Mouse (Mus musculus) heart, embryonic 15.5 days (tissue): ENCODE results near the gene Ptprcap. TPM values are rescaled to one million over a fixed set of nuclear protein-coding genes. Genes with fewer than 3 reads are reported as not detected.
"Not testable (repeated sequence)": the region's sequence is repeated elsewhere in the genome, so short reads cannot be mapped to it uniquely, and the experiment has no call there.

Experiments
- ATAC-seq: fragments of 200-750 bp; cut with Nextera tagmentation; replicated peaks from 2 replicates; pipeline ENCODE4 v1.8.0; 2017; ENCODE audit warnings: low read depth, moderate TSS enrichment; ENCODE audit not compliant: insufficient number of reproducible peaks, insufficient read depth, low FRiP score
- H3K27ac ChIP-seq: fragments of 300-500 bp; sonication (generic); 2 replicates; pipeline ENCODE4 v1.5.1; 2015; ENCODE audit warnings: mild to moderate bottlenecking, inconsistent platforms
- H3K27me3 ChIP-seq: fragments of 300-500 bp; sonication (generic); 2 replicates; pipeline ENCODE4 v1.6.1; 2015; ENCODE audit warnings: inconsistent platforms
- H3K36me3 ChIP-seq: fragments of 300-500 bp; sonication (generic); 2 replicates; pipeline ENCODE4 v1.6.1; 2015; ENCODE audit warnings: mild to moderate bottlenecking, inconsistent platforms
- H3K4me1 ChIP-seq: fragments of 300-500 bp; sonication (generic); replicated peaks from 2 replicates; pipeline ENCODE4 v1.6.1; 2015; ENCODE audit warnings: inconsistent platforms
- H3K4me2 ChIP-seq: fragments of 300-500 bp; sonication (generic); 2 replicates; pipeline ENCODE4 v1.6.1; 2015; ENCODE audit warnings: inconsistent platforms, mild to moderate bottlenecking, moderate library complexity
- H3K4me3 ChIP-seq: fragments of 300-500 bp; sonication (generic); 2 replicates; pipeline ENCODE4 v1.5.1; 2015; ENCODE audit warnings: mild to moderate bottlenecking, inconsistent platforms
- H3K9ac ChIP-seq: fragments of 300-500 bp; sonication (generic); 2 replicates; pipeline ENCODE4 v1.6.1; 2015; ENCODE audit warnings: mild to moderate bottlenecking, inconsistent platforms
- H3K9me3 ChIP-seq: fragments of 300-500 bp; sonication (generic); replicated peaks from 2 replicates; pipeline ENCODE4 v1.6.1; 2016; ENCODE audit warnings: inconsistent platforms
- WGBS: fragments of 180-500 bp; shearing (Covaris S2); methylation state at CpG from one replicate; pipeline ENCODE4 v1.1.7; 2015; ENCODE audit warnings: mixed read lengths; 5-methylcytosine and 5-hydroxymethylcytosine counted together
- polyA plus RNA-seq: library from polyadenylated mRNA; unstranded; fragments of >200 nt; fragmentation: Nextera tagmentation; extraction: Ambion mirVana; gene quantifications from 2 replicates; pipeline ENCODE4 v1.2.1, GENCODE M21; 2015

The Ptprcap gene
- polyA plus RNA-seq, 1 experiment from 2014 or later = 3.6 TPM

DNA sequence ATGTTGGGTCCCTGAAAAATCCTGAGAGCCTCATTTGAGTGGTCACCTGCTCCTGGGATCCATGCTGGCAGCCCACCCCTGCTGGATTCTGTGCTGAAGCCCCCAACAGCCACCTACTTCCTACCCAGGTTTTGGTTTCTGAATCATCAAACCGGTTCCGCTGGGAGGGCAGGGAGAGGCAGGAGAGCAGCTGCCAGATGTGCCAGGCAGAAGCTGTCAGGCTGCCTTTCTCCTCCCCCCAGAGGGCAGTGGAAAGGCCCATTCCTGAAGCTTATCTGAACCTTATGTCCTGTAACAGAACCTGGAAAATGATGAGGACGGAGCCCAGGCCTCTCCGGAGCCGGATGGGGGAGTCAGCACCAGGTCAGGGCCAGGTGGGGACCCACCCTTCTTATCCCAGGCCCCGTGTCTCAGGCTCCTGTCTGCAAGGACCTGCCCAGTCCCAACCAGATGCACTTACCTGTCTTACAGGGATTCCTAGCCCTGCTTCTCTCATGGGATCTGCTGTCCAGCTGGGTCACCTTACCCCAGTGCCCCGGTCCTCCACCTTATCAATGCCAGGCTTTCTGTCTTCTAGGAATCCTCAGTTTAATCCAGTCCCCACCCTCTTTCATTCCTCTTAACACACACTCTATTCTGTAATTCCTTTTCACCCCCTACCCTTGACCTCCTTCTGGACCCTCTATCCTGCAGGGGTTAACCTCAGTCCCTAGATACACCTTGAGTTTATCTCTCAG lies 26.5 kb upstream of the Ptprcap start:
- ATAC-seq = no peak
- no peaks in the 10 kb centered on the region for H3K9me3 ChIP-seq
- peak overlapping the region; percentile 83 for H3K9ac ChIP-seq
- 54% methylated on average over 7 of the region's 7 CpGs for WGBS
- peaks cover 32% of the 10 kb centered on the region for H3K36me3 ChIP-seq
- peaks cover 21% of the 10 kb centered on the region for H3K4me1 ChIP-seq
- H3K4me3 ChIP-seq = peak overlapping the region; percentile 82
- no peak overlapping the region for H3K27ac ChIP-seq
- H3K4me2 ChIP-seq = peak overlapping the region; percentile 70
- H3K27me3 ChIP-seq = no peaks in the 10 kb centered on the region

DNA sequence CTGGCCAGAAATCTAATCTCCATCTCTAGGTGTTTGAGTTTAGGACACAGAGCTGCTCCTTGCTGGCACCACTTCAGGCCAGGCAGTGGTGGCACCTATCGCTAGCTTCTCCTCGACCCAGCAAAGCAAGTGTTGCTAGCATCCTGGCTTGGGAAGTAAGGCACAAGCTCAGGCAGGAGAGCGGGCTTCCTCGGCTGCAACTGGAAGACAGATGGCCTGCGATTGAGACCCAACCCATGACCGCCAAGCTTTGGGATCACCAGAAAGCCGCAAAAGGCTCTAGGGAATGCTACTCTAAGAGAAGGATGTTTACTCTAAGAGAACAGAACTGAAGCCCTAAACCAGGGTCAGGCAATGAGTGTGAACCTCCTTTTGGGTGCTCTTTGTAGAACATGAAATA lies 23.9 kb upstream of the Ptprcap start:
- no peak overlapping the region for H3K9ac ChIP-seq
- H3K4me1 ChIP-seq = peaks cover 21% of the 10 kb centered on the region
- H3K27ac ChIP-seq = peak overlapping the region; percentile 35; the same call in 1 of the 2 replicates
- H3K4me3 ChIP-seq = no peak overlapping the region
- peaks cover 33% of the 10 kb centered on the region for H3K36me3 ChIP-seq
- no peak overlapping the region for H3K4me2 ChIP-seq
- ATAC-seq = no peak
- WGBS = 94% methylated on average over 7 of the region's 7 CpGs
- no peaks in the 10 kb centered on the region for H3K27me3 ChIP-seq
- no peaks in the 10 kb centered on the region for H3K9me3 ChIP-seq

DNA sequence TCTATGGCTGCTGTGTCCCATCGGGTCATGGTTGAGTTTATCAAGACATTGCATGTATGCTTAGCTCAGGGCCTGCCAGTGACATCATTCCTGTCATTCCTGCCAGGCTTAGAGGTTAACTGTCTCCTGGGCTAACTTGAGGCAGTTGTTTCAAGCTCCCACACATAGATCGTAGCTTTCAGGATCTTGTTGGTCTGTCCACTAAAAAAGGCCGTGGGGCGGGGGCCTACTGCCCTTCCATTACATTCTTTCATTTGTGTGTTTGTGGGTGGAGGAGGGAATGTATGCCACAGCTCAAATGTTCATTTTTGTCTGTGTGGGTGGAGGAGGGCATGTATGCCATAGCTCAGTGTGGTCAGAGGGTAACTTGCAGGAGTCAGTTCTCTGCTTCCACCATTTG lies 23.3 kb upstream of the Ptprcap start:
- H3K4me3 ChIP-seq = no peak overlapping the region
- WGBS = 65% methylated on average over 4 of the region's 4 CpGs
- H3K4me1 ChIP-seq = peaks cover 21% of the 10 kb centered on the region
- no peak overlapping the region for H3K9ac ChIP-seq
- no peak overlapping the region for H3K4me2 ChIP-seq
- no peaks in the 10 kb centered on the region for H3K9me3 ChIP-seq
- ATAC-seq = no peak
- H3K36me3 ChIP-seq = peaks cover 33% of the 10 kb centered on the region
- H3K27ac ChIP-seq = peak overlapping the region; percentile 35; the same call in 1 of the 2 replicates
- no peaks in the 10 kb centered on the region for H3K27me3 ChIP-seq

DNA sequence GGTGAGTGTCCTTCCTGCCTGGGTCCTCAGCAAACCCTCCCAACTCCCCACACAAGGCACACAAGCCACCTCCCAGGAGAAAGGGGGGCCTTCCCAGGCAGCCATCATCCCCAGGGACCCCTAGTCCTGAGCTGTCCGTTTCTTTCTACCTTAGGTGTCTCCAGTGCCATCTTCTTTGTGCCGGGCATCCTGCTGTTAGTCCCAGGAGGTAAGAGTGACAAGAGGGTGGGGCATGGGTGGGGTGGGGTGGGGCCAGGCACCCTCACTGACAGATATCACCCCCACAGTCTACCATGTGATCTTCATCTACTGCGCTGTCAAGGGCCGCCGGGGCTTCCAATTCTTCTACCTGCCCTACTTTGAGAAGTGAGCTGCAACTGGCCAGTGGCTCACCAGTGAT lies 22.3 kb upstream of the Ptprcap start:
- Histone ChIP-seq H3K36me3 (peaks cover 33% of the 10 kb centered on the region), H3K4me2 (no peak overlapping the region), H3K9me3 (no peaks in the 10 kb centered on the region), H3K9ac (no peak overlapping the region), H3K27me3 (no peaks in the 10 kb centered on the region), H3K4me3 (no peak overlapping the region), H3K27ac (no peak overlapping the region), H3K4me1 (peaks cover 21% of the 10 kb centered on the region)
- WGBS = 97% methylated on average over 5 of the region's 5 CpGs
- no peak for ATAC-seq

DNA sequence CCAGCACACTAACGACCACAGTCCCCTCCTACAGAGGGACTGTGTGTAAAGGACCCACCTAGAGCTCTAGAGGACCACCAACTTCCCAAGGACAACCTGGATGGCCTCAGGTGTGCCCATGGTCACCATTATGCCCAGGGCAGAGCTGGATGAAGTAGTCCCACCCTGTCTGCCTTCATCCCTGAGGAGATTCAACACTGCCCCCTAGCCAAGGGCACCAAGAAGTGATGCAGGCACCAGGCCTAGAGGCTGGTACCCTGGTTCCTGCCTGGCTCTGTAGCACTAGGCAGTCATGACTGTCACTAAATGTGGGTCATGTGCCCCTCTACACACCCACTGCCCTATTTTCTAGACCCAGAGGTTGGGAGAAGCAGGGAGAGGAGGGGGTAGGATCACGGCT lies 21.6 kb upstream of the Ptprcap start:
- 0 out of 2 replicates have a peak, but pooled peaks cover under 1% of the 10 kb centered on the region for H3K27me3 ChIP-seq
- no peak overlapping the region for H3K9ac ChIP-seq
- H3K36me3 ChIP-seq = peaks cover 33% of the 10 kb centered on the region
- ATAC-seq = no peak; the same call in 1 of the 2 replicates
- peaks cover 16% of the 10 kb centered on the region for H3K4me1 ChIP-seq
- WGBS = 88% methylated on average over 2 of the region's 2 CpGs
- H3K4me3 ChIP-seq = no peak overlapping the region
- H3K9me3 ChIP-seq = no peaks in the 10 kb centered on the region
- no peak overlapping the region for H3K4me2 ChIP-seq
- H3K27ac ChIP-seq = no peak overlapping the region

DNA sequence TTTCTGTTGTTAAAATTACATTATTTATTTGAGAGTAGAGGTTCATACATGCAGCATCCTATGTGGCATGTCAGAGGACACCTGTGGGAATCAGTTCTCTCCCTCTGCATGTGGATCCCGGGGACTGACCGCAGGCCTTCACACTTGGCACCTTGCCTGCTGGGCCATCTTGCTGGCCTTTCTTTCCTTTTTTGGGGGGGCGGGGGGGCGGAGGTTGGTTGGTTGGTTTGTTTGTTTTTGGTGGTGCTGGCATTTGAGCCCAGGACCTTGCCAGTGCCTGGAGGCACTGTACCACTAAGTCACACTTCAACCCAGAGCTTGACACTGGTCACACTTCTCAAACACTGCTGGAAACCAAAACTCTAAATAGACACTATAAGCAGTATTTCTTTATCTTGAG lies 19.1 kb upstream of the Ptprcap start:
- WGBS = 88% methylated on average over 4 of the region's 4 CpGs
- H3K9ac ChIP-seq = no peak overlapping the region
- no peak overlapping the region for H3K27ac ChIP-seq
- no peaks in the 10 kb centered on the region for H3K9me3 ChIP-seq
- H3K27me3 ChIP-seq = 0 out of 2 replicates have a peak, but pooled peaks cover 5% of the 10 kb centered on the region
- ATAC-seq = no peak
- H3K4me2 ChIP-seq = no peak overlapping the region
- peaks cover 17% of the 10 kb centered on the region; the same call in 1 of the 2 replicates for H3K36me3 ChIP-seq
- H3K4me1 ChIP-seq = peaks cover 6% of the 10 kb centered on the region
- no peak overlapping the region for H3K4me3 ChIP-seq

DNA sequence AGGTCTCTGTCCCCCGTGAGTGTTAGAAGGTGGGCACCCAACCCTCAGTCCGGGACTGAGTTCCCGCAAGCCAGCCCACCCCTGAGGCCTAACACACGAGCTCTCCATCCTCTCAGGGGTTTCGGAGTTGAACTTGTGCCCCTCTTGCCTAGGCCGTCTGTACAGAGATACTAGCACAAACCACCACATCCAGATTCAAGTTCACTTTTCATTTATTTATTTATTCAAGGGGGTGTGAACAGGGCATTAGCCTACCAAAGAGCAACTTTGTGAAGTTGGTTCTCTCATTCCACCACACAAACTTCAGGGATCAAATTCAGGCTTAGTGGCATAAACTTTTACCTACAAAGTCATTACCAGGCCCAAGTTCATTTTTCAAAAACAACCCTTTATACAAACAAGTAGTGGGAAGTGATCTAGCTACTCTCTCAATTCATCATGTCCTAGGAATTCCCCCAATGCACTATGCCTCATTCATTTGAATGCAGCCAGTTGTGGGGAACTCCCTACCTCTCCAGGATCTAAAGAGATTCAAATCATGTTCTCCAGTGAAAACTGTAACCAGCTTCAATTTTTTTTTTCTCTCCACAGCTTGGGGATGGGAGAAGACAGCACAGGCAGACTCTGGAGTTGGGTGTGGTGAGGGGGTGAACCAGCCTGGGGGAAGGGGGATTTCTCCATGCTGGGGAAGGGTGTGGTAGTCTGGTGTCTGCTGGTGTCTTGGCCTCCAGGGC lies 18.0 kb upstream of the Ptprcap start:
- not testable (repeated sequence) for H3K9me3 ChIP-seq, H3K27me3 ChIP-seq, H3K9ac ChIP-seq, H3K4me1 ChIP-seq, H3K4me2 ChIP-seq, H3K27ac ChIP-seq, H3K4me3 ChIP-seq
- H3K36me3 ChIP-seq = peaks cover 10% of the 10 kb centered on the region; the same call in 1 of the 2 replicates
- ATAC-seq = 0 out of 2 replicates have a peak, but pooled peaks have one; percentile 19
- 80% methylated on average over 6 of the region's 6 CpGs for WGBS

DNA sequence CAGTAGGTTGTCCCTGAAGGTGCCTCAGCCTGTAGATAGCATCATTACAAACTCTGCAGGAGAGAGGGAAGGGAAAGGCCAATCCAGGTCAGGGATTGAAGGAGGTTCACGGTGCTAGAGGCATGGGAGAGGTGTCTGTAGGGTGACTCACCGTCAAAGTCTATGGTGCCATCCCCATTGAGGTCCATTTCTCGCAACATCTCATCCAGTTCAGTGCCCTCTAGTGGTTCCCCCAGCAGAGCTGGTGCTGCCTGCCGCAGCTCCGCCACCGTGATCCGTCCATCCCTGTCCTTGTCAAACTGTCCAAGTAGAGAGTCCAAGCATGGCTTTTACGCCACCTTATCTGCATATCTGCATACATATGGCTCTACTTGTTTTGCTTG lies 17.4 kb upstream of the Ptprcap start:
- H3K4me3 ChIP-seq, H3K4me2 ChIP-seq, H3K4me1 ChIP-seq, H3K27ac ChIP-seq, H3K27me3 ChIP-seq, H3K9ac ChIP-seq, H3K9me3 ChIP-seq: not testable (repeated sequence)
- peaks cover 10% of the 10 kb centered on the region; the same call in 1 of the 2 replicates for H3K36me3 ChIP-seq
- peak; percentile 11; the same call in 1 of the 2 replicates for ATAC-seq
- 25% methylated on average over 8 of the region's 8 CpGs for WGBS

DNA sequence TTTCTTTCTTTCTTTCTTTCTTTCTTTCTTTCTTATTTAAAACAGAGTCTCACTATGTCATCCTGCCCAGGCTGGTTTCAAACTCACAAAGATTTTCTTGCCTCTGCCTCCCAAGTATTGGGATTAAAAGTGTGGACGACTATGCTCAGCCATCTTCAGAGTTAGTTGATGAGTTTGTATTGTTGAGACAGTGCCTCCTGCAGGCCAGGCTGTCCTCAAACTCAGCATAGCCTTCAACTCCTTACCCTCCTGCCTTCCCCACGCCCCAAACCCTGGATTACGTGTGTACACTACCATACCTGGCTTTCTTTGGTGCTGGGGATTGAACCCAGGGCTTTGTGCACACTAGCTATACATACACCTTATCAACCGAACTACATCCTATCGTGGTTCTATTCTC lies 16.9 kb upstream of the Ptprcap start:
- WGBS = 73% methylated on average over 5 of the region's 5 CpGs
- no peak overlapping the region for H3K4me2 ChIP-seq
- H3K9me3 ChIP-seq = no peaks in the 10 kb centered on the region
- H3K4me3 ChIP-seq = no peak overlapping the region
- H3K4me1 ChIP-seq = no peaks in the 10 kb centered on the region
- H3K36me3 ChIP-seq = peaks cover 5% of the 10 kb centered on the region; the same call in 1 of the 2 replicates
- no peak overlapping the region for H3K27ac ChIP-seq
- ATAC-seq = no peak
- 0 out of 2 replicates have a peak, but pooled peaks cover 5% of the 10 kb centered on the region for H3K27me3 ChIP-seq
- H3K9ac ChIP-seq = no peak overlapping the region

DNA sequence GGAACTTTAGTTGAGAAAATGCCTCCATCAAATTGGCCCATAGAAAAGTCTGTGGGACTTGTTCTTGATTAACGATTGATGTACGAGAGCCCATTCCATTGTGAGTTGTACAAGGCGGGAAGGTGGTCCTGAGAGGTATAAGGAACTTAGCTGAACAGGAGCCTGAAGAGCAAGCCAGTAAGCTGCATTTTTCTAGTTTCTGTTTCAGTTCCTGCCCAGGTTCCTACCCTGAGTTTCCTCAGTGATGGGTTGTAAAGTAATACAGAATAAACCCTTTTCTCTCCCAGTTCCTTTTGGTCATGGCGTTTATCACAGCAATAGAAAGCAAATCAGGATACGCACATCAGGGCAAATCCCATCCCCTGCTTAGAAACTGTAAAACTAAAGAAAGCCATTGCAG lies 15.5 kb upstream of the Ptprcap start:
- 74% methylated on average over 5 of the region's 5 CpGs for WGBS

DNA sequence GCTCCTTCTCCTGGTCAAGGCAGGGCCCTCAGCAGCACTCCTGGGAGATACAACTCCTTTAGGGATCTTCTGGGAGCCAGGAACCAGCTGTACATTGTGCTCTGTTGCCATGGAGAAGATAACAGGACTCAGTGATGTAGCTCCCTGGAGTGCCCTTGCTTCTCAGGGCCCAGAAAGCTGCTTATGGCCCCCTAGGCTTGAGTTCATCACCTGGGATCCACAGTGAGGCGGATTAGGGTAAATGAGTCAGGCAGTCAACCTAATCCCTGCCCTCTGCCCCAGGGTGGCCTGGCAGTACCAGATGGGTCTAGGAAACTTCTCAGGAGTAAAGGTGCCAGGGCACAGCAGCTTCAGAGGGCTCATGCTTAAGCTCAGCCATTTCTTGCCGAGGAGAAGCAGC lies 14.0 kb upstream of the Ptprcap start, which contains the start of gene Gpr152:
Gene Gpr152, plus strand, starts transcription at position 342 of the 400 bp plus-strand sequence.
- H3K4me3 ChIP-seq = no peak within 1 kb of the TSS
- H3K27ac ChIP-seq = no peak within 1 kb of the TSS
- H3K27me3 ChIP-seq = 0 out of 2 replicates have a peak, but pooled peaks cover 5% of the 10 kb centered on the region
- 73% methylated on average over 2 of the region's 2 CpGs for WGBS
- no peaks in the 10 kb centered on the region for H3K4me1 ChIP-seq
- no peaks in the 10 kb centered on the region for H3K36me3 ChIP-seq
- no peak within 1 kb of the TSS for H3K9ac ChIP-seq
- H3K4me2 ChIP-seq = no peak within 1 kb of the TSS
- no peak for ATAC-seq
- H3K9me3 ChIP-seq = no peaks in the 10 kb centered on the region

More for the DNA sequence above, 15.5 kb upstream of the Ptprcap start:
- H3K4me1 ChIP-seq = no peaks in the 10 kb centered on the region
- no peak overlapping the region for H3K4me2 ChIP-seq
- H3K27ac ChIP-seq = no peak overlapping the region
- H3K4me3 ChIP-seq = no peak overlapping the region
- ATAC-seq = no peak
- 0 out of 2 replicates have a peak, but pooled peaks cover 5% of the 10 kb centered on the region for H3K27me3 ChIP-seq
- no peak overlapping the region for H3K9ac ChIP-seq
- no peaks in the 10 kb centered on the region for H3K9me3 ChIP-seq
- H3K36me3 ChIP-seq = no peaks in the 10 kb centered on the region
